Mouse (Mus musculus) liver, embryonic 13.5 days (tissue): ENCODE results near the gene Mrps12. TPM values are rescaled to one million over a fixed set of nuclear protein-coding genes. Genes with fewer than 3 reads are reported as not detected.
"Not testable (repeated sequence)": the region's sequence is repeated elsewhere in the genome, so short reads cannot be mapped to it uniquely, and the experiment has no call there.

Source experiments
- ATAC-seq: fragments of 200-750 bp; cut with Nextera tagmentation; 2 replicates; pipeline ENCODE4 v1.8.0; 2017; ENCODE audit warnings: low read depth, mild to moderate bottlenecking, moderate number of reproducible peaks, moderate library complexity
- DNase-seq: peaks from one replicate; pipeline ENCODE4 v3.0.0; 2022
- H3K27ac ChIP-seq: fragments of 300-500 bp; sonication (generic); 2 replicates; pipeline ENCODE4 v1.5.1; 2015; ENCODE audit warnings: moderate library complexity, mild to moderate bottlenecking, inconsistent platforms
- H3K27me3 ChIP-seq: fragments of 300-500 bp; sonication (generic); 2 replicates; pipeline ENCODE4 v1.6.1; 2015; ENCODE audit warnings: mild to moderate bottlenecking, inconsistent platforms
- H3K36me3 ChIP-seq: fragments of 300-500 bp; sonication (generic); 2 replicates; pipeline ENCODE4 v1.6.1; 2015; ENCODE audit warnings: mild to moderate bottlenecking, inconsistent platforms
- H3K4me1 ChIP-seq: fragments of 300-500 bp; sonication (generic); replicated peaks from 2 replicates; pipeline ENCODE4 v1.6.1; 2015; ENCODE audit warnings: inconsistent platforms
- H3K4me2 ChIP-seq: fragments of 300-500 bp; sonication (generic); 2 replicates; pipeline ENCODE4 v1.6.1; 2015; ENCODE audit warnings: inconsistent platforms, mild to moderate bottlenecking, moderate library complexity
- H3K4me3 ChIP-seq: fragments of 300-500 bp; sonication (generic); replicated peaks from 2 replicates; pipeline ENCODE4 v1.5.1; 2015; ENCODE audit warnings: mild to moderate bottlenecking, inconsistent platforms
- H3K9ac ChIP-seq: fragments of 300-500 bp; sonication (generic); 2 replicates; pipeline ENCODE4 v1.6.1; 2015; ENCODE audit warnings: mild to moderate bottlenecking, inconsistent platforms
- H3K9me3 ChIP-seq: fragments of 300-500 bp; sonication (generic); replicated peaks from 2 replicates; pipeline ENCODE4 v1.6.1; 2016; ENCODE audit warnings: inconsistent platforms
- WGBS: fragments of 180-500 bp; shearing (Covaris S2); methylation state at CpG from one replicate; pipeline ENCODE4 v1.1.7; 2015; ENCODE audit not compliant: insufficient replicate concordance; 5-methylcytosine and 5-hydroxymethylcytosine counted together
- polyA plus RNA-seq: library from polyadenylated mRNA; unstranded; fragments of >200 nt; fragmentation: Nextera tagmentation; extraction: Ambion mirVana; gene quantifications from 2 replicates; pipeline ENCODE4 v1.2.1, GENCODE M21; 2015

Mrps12 gene
- polyA plus RNA-seq, 1 experiment from 2014 or later, result 106 TPM

- H3K9me3 ChIP-seq, result 0 out of 2 replicates have a peak, but pooled peaks cover 4% of the 10 kb centered on the region
- no peak overlapping the region for H3K4me3 ChIP-seq
- no peak overlapping the region for H3K4me2 ChIP-seq
- H3K27ac ChIP-seq, result no peak overlapping the region
- WGBS, result 46% methylated on average over 9 of the region's 9 CpGs
- H3K9ac ChIP-seq, result no peak overlapping the region
- no peak for DNase-seq
- no peak for ATAC-seq
- no peaks in the 10 kb centered on the region for H3K4me1 ChIP-seq
- H3K27me3 ChIP-seq, result no peaks in the 10 kb centered on the region
- H3K36me3 ChIP-seq, result no peaks in the 10 kb centered on the region
Observed at GRCm38 (mm10) chr7:28702601-28703143, 38.9 kb downstream of the Mrps12 start.

- H3K4me3 ChIP-seq, H3K9ac ChIP-seq, DNase-seq, H3K4me1 ChIP-seq, H3K9me3 ChIP-seq, H3K4me2 ChIP-seq, H3K27ac ChIP-seq, H3K36me3 ChIP-seq, ATAC-seq, H3K27me3 ChIP-seq: not testable (repeated sequence)
- 79% methylated on average over 12 of the region's 12 CpGs for WGBS
Observed at GRCm38 (mm10) chr7:28701306-28701705, 40.3 kb downstream of the Mrps12 start.

GRCm38 (mm10) chr7:28700269-28700668, 41.4 kb downstream of the Mrps12 start:
- Histone ChIP-seq H3K27me3 (no peaks in the 10 kb centered on the region), H3K4me2 (no peak overlapping the region), H3K27ac (no peak overlapping the region), H3K36me3 (no peaks in the 10 kb centered on the region), H3K4me1 (no peaks in the 10 kb centered on the region), H3K9me3 (0 out of 2 replicates have a peak, but pooled peaks cover 4% of the 10 kb centered on the region), H3K9ac (no peak overlapping the region), H3K4me3 (no peak overlapping the region)
- ATAC-seq (no peak), DNase-seq (no peak)
- 71% methylated on average over 4 of the region's 4 CpGs for WGBS

- no peak overlapping the region for H3K9ac ChIP-seq
- peaks cover 15% of the 10 kb centered on the region for H3K4me1 ChIP-seq
- 57% methylated on average over 11 of the region's 11 CpGs for WGBS
- H3K27me3 ChIP-seq, result peaks cover 28% of the 10 kb centered on the region
- no peak for DNase-seq
- H3K36me3 ChIP-seq, result no peaks in the 10 kb centered on the region
- 0 out of 2 replicates have a peak, but pooled peaks cover 4% of the 10 kb centered on the region for H3K9me3 ChIP-seq
- no peak for ATAC-seq
- H3K27ac ChIP-seq, result no peak overlapping the region
- no peak overlapping the region for H3K4me2 ChIP-seq
- no peak overlapping the region for H3K4me3 ChIP-seq
Observed at GRCm38 (mm10) chr7:28697277-28697676, 44.3 kb downstream of the Mrps12 start.

- Histone ChIP-seq H3K27ac (no peak overlapping the region), H3K9me3 (no peaks in the 10 kb centered on the region), H3K4me3 (no peak overlapping the region), H3K4me1 (peaks cover 15% of the 10 kb centered on the region), H3K9ac (no peak overlapping the region), H3K27me3 (peaks cover 38% of the 10 kb centered on the region), H3K4me2 (no peak overlapping the region), H3K36me3 (no peaks in the 10 kb centered on the region)
- DNase-seq (no peak), ATAC-seq (no peak)
- 35% methylated on average over 8 of the region's 8 CpGs for WGBS
Observed at GRCm38 (mm10) chr7:28694966-28695511, 46.6 kb downstream of the Mrps12 start.

GRCm38 (mm10) chr7:28694423-28694822, 47.2 kb downstream of the Mrps12 start:
- H3K9ac ChIP-seq, result no peak overlapping the region
- peaks cover 15% of the 10 kb centered on the region for H3K4me1 ChIP-seq
- H3K27me3 ChIP-seq, result peaks cover 38% of the 10 kb centered on the region

GRCm38 (mm10) chr7:28693321-28693966, 48.2 kb downstream of the Mrps12 start:
- H3K27ac ChIP-seq, result no peak overlapping the region
- peaks cover 15% of the 10 kb centered on the region for H3K4me1 ChIP-seq
- peaks cover 38% of the 10 kb centered on the region for H3K27me3 ChIP-seq
- H3K4me3 ChIP-seq, result peak overlapping the region; percentile 49
- ATAC-seq (peak; percentile 65), DNase-seq (peak; percentile 50)
- no peaks in the 10 kb centered on the region for H3K9me3 ChIP-seq
- H3K36me3 ChIP-seq, result no peaks in the 10 kb centered on the region
- peak overlapping the region; percentile 17; the same call in 1 of the 2 replicates for H3K9ac ChIP-seq
- 1% methylated on average over 38 of the region's 38 CpGs for WGBS
- H3K4me2 ChIP-seq, result peak overlapping the region; percentile 68

More at GRCm38 (mm10) chr7:28694423-28694822, 47.2 kb downstream of the Mrps12 start:
- DNase-seq, result no peak
- H3K36me3 ChIP-seq, result no peaks in the 10 kb centered on the region
- no peak overlapping the region for H3K27ac ChIP-seq
- no peak for ATAC-seq
- WGBS, result 15% methylated on average over 14 of the region's 14 CpGs
- H3K4me3 ChIP-seq, result no peak overlapping the region
- H3K4me2 ChIP-seq, result no peak overlapping the region
- no peaks in the 10 kb centered on the region for H3K9me3 ChIP-seq

GRCm38 (mm10) chr7:28692545-28693320, 48.9 kb downstream of the Mrps12 start, which contains the start of gene Fbxo27:
Gene Fbxo27, plus strand, starts transcription at chr7:28692849.
- H3K9me3 ChIP-seq, result no peaks in the 10 kb centered on the region
- peaks cover 38% of the 10 kb centered on the region for H3K27me3 ChIP-seq
- no peak for ATAC-seq
- no peak within 1 kb of the TSS for H3K27ac ChIP-seq
- WGBS, result 35% methylated on average over 30 of the region's 30 CpGs
- H3K36me3 ChIP-seq, result no peaks in the 10 kb centered on the region
- peak within 1 kb of the TSS; percentile 68 for H3K4me2 ChIP-seq
- H3K4me1 ChIP-seq, result peaks cover 15% of the 10 kb centered on the region
- DNase-seq, result no peak
- H3K4me3 ChIP-seq, result peak within 1 kb of the TSS; percentile 49
- H3K9ac ChIP-seq, result peak within 1 kb of the TSS; percentile 17; the same call in 1 of the 2 replicates

GRCm38 (mm10) chr7:28691075-28691474, 50.5 kb downstream of the Mrps12 start:
- 62% methylated on average over 7 of the region's 7 CpGs for WGBS

More at GRCm38 (mm10) chr7:28691075-28691474, 50.5 kb downstream of the Mrps12 start:
- Histone ChIP-seq H3K36me3 (no peaks in the 10 kb centered on the region), H3K4me1 (peaks cover 15% of the 10 kb centered on the region), H3K9ac (no peak overlapping the region), H3K27ac (no peak overlapping the region), H3K4me3 (no peak overlapping the region), H3K27me3 (peaks cover 38% of the 10 kb centered on the region), H3K9me3 (no peaks in the 10 kb centered on the region), H3K4me2 (no peak overlapping the region)
- no peak for DNase-seq
- no peak for ATAC-seq
